Mouse (Mus musculus) large intestine, adult 2 months (tissue): ENCODE results near the gene Lrrc7. TPM values are rescaled to one million over a fixed set of nuclear protein-coding genes. Genes with fewer than 3 reads are reported as not detected.

Experiments
- DNase-seq: peaks from one replicate; pipeline ENCODE4 v3.0.0-alpha.2; 2012; ENCODE audit warnings: low read depth, low spot score
- WGBS: fragments of 180-500 bp; shearing (Covaris S2); methylation state at CpG from one replicate; pipeline ENCODE4 v1.1.7; 2018; 5-methylcytosine and 5-hydroxymethylcytosine counted together
- polyA plus RNA-seq: library from polyadenylated mRNA; depleted of rRNA; stranded (reverse); fragments of >200 nt; gene quantifications from 2 replicates; pipeline ENCODE4 v1.2.3, GENCODE M21; 2012

Lrrc7 gene
- polyA plus RNA-seq, 1 experiment = not detected

DNA sequence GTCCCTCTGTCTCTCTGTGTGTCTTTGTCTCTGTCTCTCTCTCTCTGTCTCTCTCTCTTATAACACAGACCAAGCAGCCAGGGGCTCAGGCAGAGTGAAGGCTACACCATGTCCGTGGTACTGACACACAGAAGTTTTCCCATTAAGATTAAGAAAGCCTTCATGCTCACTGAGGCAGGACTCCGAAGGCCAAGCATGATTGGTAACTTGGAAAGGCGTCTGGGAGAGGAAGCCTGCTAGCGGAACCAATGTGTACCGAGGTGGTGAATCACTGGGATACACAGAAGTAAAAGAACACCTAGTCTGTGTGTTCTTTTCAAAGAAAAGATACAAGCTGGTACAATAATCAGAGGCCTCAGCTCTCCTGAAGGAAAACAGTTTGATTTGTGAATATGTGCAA lies 484.2 kb downstream of the Lrrc7 start:
- 68% methylated on average over 5 of the region's 5 CpGs for WGBS

DNA sequence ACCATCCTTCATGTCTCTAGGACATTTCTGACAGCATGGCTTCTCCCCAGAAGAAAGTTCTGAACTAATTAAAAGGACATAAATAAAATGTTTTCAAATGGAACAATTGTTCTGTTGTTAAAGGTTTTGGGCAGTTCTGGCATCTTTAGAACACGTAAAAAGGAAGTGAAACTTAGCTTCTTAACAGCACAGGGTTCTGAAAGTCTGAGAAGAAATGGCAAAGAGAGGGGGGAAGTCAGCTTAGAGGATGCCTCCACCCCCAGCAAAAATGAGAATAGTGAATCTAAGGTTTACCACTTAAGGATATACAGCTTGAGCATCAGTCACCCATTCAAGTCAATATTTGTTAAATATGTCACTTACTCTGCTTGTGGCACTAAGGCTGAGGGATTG lies 484.6 kb downstream of the Lrrc7 start:
- DNase-seq = no peak
- WGBS = 30% methylated on average over 1 of the region's 1 CpGs

More for the DNA sequence above, 484.2 kb downstream of the Lrrc7 start:
- DNase-seq = no peak

DNA sequence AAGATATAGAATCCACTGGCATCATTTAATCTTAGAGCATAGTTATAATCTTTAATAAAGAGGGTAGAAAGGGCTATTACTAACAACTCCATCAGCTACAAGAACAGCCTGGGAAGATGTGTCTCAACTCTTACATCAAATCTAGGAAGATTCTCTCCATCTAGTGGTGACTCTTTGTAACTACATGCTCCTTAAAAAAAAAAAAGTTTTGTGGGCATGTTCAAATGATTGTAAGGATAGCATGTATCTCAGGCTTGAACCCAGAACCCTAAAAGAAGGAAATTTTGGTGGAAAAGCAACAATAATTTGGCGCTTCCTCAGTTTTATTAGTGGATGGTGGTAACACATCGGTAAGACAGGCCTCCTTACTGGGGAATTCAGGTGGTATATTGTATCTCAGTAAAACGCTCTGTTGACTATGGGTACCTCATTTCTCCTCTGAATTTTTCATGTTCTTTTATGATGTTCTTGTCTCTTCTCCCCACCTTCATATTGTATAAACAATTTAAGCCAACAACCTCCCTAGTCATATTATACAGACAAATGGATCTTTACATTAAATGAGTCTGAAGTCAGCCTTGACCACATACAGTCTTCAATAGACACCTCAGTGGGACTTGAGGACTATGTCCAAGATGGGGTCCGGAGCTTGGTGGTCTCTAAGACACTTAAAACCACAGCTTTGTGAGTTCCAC lies 485.2 kb downstream of the Lrrc7 start:
- DNase-seq = no peak
- WGBS = 42% methylated on average over 4 of the region's 4 CpGs

DNA sequence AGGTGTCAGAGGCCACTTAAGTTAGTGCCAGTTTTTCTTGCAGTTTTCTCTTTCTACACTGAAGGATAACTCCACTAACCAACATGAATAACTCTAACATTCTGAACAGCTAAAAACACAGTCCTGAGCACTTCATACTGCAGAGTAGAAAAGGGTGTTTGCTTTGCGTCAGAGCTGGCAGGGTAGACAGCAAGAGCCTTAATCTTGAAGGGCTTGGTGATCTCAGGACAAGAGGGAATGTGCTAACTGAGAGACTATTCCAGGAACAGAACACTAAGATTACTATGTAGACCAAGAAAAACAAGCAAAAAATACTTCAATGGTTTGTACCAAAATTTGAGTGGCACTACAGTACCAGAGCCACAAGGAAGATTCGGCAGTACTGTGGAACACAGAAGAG lies 487.0 kb downstream of the Lrrc7 start:
- no peak for DNase-seq
- 76% methylated on average over 2 of the region's 2 CpGs for WGBS

DNA sequence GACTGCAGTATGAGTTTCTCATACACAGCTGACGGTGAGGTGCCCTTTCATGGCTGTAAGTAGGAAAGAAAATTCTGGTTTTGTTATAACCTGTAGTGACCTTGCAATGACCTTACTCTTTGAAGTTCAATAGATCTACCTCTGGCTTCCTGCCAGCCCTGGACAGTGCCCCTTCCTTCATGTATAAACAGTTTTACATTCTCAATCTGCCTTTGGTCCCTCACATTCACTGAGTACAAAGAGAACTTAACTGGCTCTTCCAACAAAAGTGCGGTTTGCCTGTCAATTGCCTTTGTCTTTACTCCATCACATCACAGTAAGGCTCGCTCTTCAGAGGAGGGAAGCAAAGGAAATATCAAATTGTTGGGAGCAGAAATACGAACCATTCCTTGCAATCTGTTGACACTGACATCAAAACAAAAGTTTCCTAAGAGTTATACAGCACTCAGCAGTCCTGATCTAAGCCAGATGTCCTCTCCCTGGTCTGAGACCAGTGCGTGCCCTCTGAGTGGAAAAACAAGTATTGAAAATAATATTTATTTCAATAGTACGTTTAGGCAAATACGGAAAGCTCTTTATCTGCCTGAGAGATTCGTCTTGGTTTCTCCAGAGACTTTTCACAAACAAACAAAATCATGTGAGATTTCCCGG lies 493.3 kb downstream of the Lrrc7 start:
- WGBS = 66% methylated on average over 9 of the region's 9 CpGs

DNA sequence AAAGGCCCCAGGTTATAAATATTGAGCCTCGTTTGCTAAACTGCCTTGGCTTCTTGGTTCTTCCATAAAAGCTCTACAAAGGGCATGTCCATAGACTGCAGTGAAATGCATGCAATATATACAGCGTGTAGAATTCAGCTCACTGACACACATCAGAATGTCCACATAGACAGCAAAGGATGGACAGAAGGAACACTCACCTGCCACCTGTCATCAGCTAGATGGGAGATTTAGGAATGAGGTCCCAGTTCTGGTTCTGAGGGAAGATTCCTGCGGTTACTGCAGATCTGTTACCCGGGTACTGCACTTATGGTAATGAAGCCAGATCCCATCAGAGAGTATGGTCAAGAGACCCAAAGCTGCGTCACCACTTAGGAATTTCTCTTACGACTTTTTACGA lies 494.1 kb downstream of the Lrrc7 start:
- DNase-seq = no peak

More for the DNA sequence above, 493.3 kb downstream of the Lrrc7 start:
- DNase-seq = no peak

DNA sequence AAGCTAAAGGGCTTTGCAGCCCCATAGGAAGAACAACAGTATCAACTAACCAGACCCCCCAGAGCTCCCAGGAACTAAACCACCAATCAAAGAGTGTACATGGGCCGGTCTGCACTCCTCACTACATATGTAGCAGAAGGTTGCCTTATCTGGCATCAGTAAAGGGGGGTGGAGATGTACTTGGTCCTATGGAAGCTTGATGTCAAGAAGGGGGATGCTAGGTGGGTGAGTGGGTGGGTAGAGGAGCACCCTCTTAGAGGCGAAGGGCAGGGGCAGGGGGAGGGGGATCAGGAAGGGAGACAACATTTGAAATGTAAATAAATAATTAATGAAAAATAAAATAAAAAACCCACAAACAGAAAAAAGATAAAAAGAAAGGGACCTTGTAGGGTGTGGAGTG lies 496.8 kb downstream of the Lrrc7 start:
- WGBS = 100% methylated on average over 2 of the region's 2 CpGs

More for the DNA sequence above, 494.1 kb downstream of the Lrrc7 start:
- WGBS = 63% methylated on average over 7 of the region's 7 CpGs

DNA sequence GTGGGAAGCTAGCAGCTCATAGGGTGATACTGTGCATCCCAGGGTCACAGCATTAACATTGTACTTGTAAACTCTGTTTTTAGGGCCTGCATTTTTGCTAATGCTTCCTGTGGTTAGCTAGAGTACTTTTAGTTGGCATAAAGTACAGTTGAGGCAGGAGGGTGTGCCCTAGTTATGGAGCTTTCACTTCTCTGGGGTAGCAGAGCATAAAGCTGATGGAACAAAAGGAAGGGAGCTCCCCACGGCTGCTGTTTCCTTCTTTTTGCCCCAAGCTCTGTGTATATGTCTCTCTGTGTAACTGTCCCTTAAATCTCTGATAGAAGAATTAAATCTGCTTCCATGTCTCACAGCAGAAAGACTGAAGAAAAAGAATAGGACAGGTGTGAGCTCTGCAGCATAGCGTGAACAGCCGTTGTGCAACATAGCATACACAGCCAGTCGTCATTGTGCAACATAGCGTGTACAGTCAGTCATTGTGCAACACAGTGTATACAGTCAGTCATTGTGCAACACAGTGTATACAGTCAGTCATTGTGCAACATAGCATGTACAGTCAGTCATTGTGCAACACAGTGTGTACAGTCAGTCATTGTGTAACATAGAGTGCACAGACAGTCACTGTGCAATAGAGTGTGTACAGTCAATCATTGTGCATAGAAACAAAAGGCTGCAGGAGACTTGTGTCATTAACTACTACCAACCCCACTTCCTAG lies 500.1 kb downstream of the Lrrc7 start:
- WGBS = 83% methylated on average over 5 of the region's 5 CpGs
- DNase-seq = no peak

More for the DNA sequence above, 496.8 kb downstream of the Lrrc7 start:
- DNase-seq = no peak

DNA sequence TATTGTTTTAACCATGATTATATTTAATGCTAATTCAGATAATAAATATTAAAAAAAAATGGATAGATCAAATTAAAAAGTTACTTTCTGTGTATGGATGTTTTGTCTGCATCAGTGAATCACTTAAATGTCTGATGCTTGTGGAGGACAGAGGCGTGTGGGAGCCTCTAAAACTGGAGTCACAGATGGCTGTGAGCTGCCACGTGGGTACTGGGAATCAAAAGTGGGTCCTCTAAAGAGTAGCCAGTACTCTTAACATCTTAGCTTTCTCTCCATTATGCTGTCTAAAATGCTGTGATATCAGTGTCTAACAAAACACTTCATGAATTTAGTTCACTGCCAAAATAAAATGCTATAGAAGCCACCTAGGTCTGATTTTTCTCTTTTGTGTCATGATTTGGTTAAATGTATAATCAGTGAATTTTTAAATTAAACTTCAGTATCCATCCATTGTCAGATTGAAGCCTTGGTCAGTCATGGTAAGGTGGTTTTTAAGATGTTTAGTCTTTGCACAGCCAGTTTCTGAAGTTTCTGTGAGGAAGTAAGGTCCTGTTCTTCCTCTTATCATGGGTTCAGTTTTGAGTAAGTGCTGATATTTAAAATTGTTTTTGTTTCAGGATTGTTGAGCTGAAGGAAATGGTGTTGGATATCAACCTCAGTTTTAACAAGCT lies 501.3 kb downstream of the Lrrc7 start:
- WGBS = 82% methylated on average over 2 of the region's 2 CpGs
- DNase-seq = no peak

DNA sequence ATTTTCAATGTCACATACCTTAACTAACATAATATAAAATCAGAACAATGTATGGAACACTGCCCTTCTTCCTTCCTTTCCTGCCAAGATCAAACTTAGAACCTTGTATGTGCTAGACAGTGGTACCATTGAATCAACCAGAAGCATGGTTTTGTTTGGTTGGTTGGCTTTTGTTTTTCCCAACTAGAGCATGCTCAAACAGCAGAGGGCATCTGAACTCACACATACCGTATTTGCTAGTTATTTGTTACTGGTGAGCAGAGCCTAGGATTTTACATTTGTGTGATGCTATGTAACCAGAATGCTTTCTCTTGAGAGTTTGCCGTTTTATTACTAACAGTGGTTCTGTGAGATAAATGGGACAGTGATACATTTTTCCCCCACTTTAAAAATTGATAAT lies 512.5 kb downstream of the Lrrc7 start:
- no peak for DNase-seq
- 85% methylated on average over 2 of the region's 2 CpGs for WGBS

DNA sequence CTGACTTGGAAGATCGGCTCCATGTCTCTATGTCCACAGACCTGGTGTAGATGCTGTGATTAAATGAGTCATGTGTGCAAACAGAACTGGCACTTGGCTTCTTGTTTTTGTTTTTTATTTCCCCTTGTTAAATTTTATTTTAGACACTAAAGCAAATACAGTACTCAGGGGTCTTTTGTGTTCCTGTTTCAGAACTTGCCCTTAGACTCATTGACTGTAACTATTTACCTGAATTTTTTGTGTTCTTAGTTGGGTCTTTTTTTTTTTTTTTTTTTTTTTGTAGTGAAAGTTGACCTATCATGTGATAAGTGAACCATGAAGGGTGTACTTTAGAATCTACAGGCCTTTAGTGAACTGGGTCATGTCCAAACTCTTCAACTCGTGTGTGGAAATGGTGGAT lies 521.3 kb downstream of the Lrrc7 start:
- no peak for DNase-seq
- WGBS = 53% methylated on average over 2 of the region's 2 CpGs

DNA sequence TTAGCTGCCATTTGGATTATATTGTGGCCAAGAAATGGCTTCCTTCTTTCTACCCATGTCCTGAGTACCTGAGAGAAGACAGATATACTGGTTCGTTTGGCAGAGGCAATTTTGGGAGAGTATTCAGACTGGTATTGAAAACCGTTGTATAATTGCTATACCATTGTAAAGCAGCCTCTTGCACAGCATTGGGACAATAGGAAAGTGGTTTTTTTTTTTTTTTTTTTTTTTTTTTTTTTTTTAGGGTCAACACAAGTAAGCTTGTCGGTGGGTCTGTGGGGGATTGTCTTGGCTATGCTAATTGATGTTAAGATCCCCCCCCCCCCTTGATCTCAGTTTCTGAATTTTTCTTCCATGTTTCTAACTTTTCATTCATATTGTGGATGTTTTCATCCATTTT lies 523.9 kb downstream of the Lrrc7 start:
- WGBS = 82% methylated on average over 3 of the region's 3 CpGs
- DNase-seq = no peak

DNA sequence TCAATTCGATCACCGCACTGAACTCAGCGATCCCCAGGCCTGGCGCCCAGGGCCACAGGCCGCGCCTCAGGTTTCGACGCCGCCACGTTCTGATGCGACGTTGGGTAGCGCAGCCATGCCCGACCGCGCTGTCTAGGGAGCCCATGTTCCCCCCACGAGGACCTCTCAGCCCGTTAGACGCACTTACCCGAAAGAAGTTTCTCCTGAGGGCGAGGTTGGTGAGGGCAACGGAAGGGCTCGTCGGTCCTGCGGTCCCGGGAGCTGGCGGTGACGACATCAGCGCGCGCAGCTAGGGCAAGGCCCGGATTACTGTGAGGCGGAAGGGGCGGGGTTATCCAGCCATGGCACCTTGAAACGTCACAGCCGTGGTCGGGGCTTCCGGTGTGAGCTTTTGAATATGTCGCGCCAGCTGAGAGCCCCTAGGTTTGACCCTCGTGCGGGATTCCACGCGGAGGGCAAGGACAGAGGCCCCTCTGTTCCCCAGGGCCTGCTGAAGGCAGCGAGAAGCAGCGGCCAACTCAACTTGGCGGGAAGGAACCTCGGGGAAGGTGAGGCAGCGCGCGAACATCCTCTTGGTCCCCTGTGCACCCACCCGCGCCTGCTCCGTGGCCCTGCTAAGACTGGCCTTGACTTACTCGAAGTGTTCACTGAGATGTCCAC lies 525.6 kb downstream of the Lrrc7 start, which contains the start of the genes Srsf11 and Lrrc40:
Srsf11 (minus strand) TSS at position 311 of the 660 bp plus-strand sequence.
Lrrc40 (plus strand) TSS at position 334 of the 660 bp plus-strand sequence.
- WGBS = under 1% methylated on average over 55 of the region's 55 CpGs
- peak; percentile 84 for DNase-seq

DNA sequence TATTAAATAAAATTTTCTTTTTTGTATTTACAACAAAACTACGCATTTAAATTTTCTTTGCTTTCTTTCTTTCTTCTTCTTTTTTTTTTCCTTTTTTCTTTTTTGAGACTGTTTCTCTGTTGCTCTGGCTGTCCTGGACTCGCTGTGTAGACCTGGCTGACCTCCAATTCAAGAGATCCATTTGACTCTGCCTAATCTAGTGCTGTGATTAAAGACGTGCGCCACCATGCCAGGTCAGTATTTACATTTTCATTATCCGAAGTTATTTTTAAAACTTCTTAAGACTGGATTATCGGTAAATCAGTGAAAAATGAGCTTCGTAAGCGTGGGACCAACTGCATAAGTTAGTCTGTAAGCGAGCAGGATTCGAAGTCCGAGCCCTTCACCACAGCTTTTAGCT lies 526.2 kb downstream of the Lrrc7 start:
- 1% methylated on average over 11 of the region's 11 CpGs for WGBS
- no peak for DNase-seq
